Mouse (Mus musculus) liver, postnatal 0 days (tissue): Measurements from ENCODE around the gene Ttll11. TPM values are rescaled to one million over a fixed set of nuclear protein-coding genes. Genes with fewer than 3 reads are reported as not detected.

Experiments
- ATAC-seq: fragments of 200-750 bp; cut with Nextera tagmentation; 2 replicates; pipeline ENCODE4 v1.8.0; 2017; ENCODE audit warnings: mild to moderate bottlenecking, moderate library complexity
- DNase-seq: peaks from one replicate; pipeline ENCODE4 v3.0.0-alpha.2; 2016
- H3K27ac ChIP-seq: fragments of 300-500 bp; sonication (generic); 2 replicates; pipeline ENCODE4 v1.5.1; 2014; ENCODE audit warnings: antibody characterized with exemption, moderate library complexity, mild to moderate bottlenecking, low read depth
- H3K27me3 ChIP-seq: fragments of 300-500 bp; sonication (generic); 2 replicates; pipeline ENCODE4 v1.6.1; 2014; ENCODE audit warnings: low read length, control low read depth, mixed read lengths; ENCODE audit not compliant: insufficient read depth
- H3K36me3 ChIP-seq: fragments of 300-500 bp; sonication (generic); replicated peaks from 2 replicates; pipeline ENCODE4 v1.6.1; 2014; ENCODE audit warnings: mild to moderate bottlenecking, control low read depth, low read length, moderate library complexity, mixed read lengths; ENCODE audit not compliant: insufficient read depth
- H3K4me1 ChIP-seq: fragments of 300-500 bp; sonication (generic); 2 replicates; pipeline ENCODE4 v1.6.1; 2014; ENCODE audit warnings: antibody characterized with exemption, mild to moderate bottlenecking, control low read depth; ENCODE audit not compliant: insufficient read depth
- H3K4me2 ChIP-seq: fragments of 300-500 bp; sonication (generic); 2 replicates; pipeline ENCODE4 v1.6.1; 2014; ENCODE audit warnings: low read depth, mild to moderate bottlenecking, low read length, moderate library complexity, mixed read lengths
- H3K4me3 ChIP-seq: fragments of 300-500 bp; sonication (generic); 2 replicates; pipeline ENCODE4 v1.5.1; 2014; ENCODE audit warnings: low read depth, low read length
- H3K9ac ChIP-seq: fragments of 300-500 bp; sonication (generic); replicated peaks from 2 replicates; pipeline ENCODE4 v1.6.1; 2014; ENCODE audit warnings: mild to moderate bottlenecking, moderate library complexity
- H3K9me3 ChIP-seq: fragments of 300-500 bp; sonication (generic); 2 replicates; pipeline ENCODE4 v1.6.1; 2016; ENCODE audit warnings: mild to moderate bottlenecking, control low read depth, low read length, mixed read lengths
- CTCF ChIP-seq: sonication (generic); IDR thresholded peaks from 2 replicates; pipeline ENCODE4 v1.5.1; 2016; ENCODE audit warnings: antibody characterized with exemption, low read depth
- EP300 ChIP-seq: IDR thresholded peaks from 2 replicates; pipeline ENCODE4 v1.6.1; 2016; ENCODE audit warnings: antibody characterized with exemption, low read depth, mild to moderate bottlenecking
- WGBS: fragments of 180-500 bp; shearing (Covaris S2); extraction: QIAGEN DNeasy Blood & Tissue Kit; methylation state at CpG from one replicate; pipeline ENCODE4 v1.1.7; 2014; ENCODE audit not compliant: insufficient replicate concordance; 5-methylcytosine and 5-hydroxymethylcytosine counted together
- polyA plus RNA-seq: library from polyadenylated mRNA; unstranded; fragments of >200 nt; fragmentation: Nextera tagmentation; extraction: Ambion mirVana; gene quantifications from 2 replicates; pipeline ENCODE4 v1.2.1, GENCODE M21; 2015

The Ttll11 gene
- polyA plus RNA-seq, 1 experiment from 2014 or later, result 1.1 TPM

GRCm38 (mm10) chr2:35816056-35816661 lies 163.6 kb downstream of the Ttll11 start:
- Histone ChIP-seq H3K4me2 (no peak overlapping the region), H3K4me1 (peaks cover 4% of the 10 kb centered on the region; the same call in 1 of the 2 replicates), H3K4me3 (no peak overlapping the region), H3K27me3 (no peaks in the 10 kb centered on the region), H3K9ac (no peak overlapping the region), H3K36me3 (no peaks in the 10 kb centered on the region), H3K27ac (no peak overlapping the region), H3K9me3 (no peaks in the 10 kb centered on the region)
- no peak for TF ChIP-seq EP300
- no peak for TF ChIP-seq CTCF
- ATAC-seq, result no peak
- DNase-seq, result no peak
- 73% methylated on average over 5 of the region's 5 CpGs for WGBS

- Histone ChIP-seq H3K27me3 (no peaks in the 10 kb centered on the region), H3K4me1 (no peaks in the 10 kb centered on the region), H3K9ac (no peak overlapping the region), H3K4me3 (no peak overlapping the region), H3K27ac (no peak overlapping the region), H3K4me2 (no peak overlapping the region), H3K36me3 (no peaks in the 10 kb centered on the region), H3K9me3 (no peaks in the 10 kb centered on the region)
- TF ChIP-seq CTCF (no peak), EP300 (no peak)
- DNase-seq (no peak), ATAC-seq (no peak)
- 69% methylated on average over 2 of the region's 2 CpGs for WGBS
Observed at GRCm38 (mm10) chr2:35812561-35812933, 167.2 kb downstream of the Ttll11 start.

- no peak overlapping the region for H3K27ac ChIP-seq
- H3K9me3 ChIP-seq, result no peaks in the 10 kb centered on the region
- ATAC-seq, result no peak
- WGBS, result 70% methylated on average over 14 of the region's 14 CpGs
- no peaks in the 10 kb centered on the region for H3K27me3 ChIP-seq
- no peak overlapping the region for H3K9ac ChIP-seq
- no peak overlapping the region for H3K4me3 ChIP-seq
- H3K36me3 ChIP-seq, result no peaks in the 10 kb centered on the region
- no peaks in the 10 kb centered on the region for H3K4me1 ChIP-seq
- no peak for TF ChIP-seq CTCF
- TF ChIP-seq EP300, result no peak
- H3K4me2 ChIP-seq, result no peak overlapping the region
- no peak for DNase-seq
Observed at GRCm38 (mm10) chr2:35811801-35812560, 167.7 kb downstream of the Ttll11 start.

- H3K9me3 ChIP-seq, result no peaks in the 10 kb centered on the region
- 67% methylated on average over 3 of the region's 3 CpGs for WGBS
- DNase-seq, result no peak
- no peak overlapping the region for H3K9ac ChIP-seq
- no peak for TF ChIP-seq EP300
- no peak for ATAC-seq
- H3K36me3 ChIP-seq, result no peaks in the 10 kb centered on the region
- no peaks in the 10 kb centered on the region for H3K27me3 ChIP-seq
- H3K4me1 ChIP-seq, result no peaks in the 10 kb centered on the region
- H3K27ac ChIP-seq, result no peak overlapping the region
- no peak overlapping the region for H3K4me3 ChIP-seq
- H3K4me2 ChIP-seq, result no peak overlapping the region
Observed at GRCm38 (mm10) chr2:35810027-35810426, 169.7 kb downstream of the Ttll11 start.

GRCm38 (mm10) chr2:35809141-35809540 lies 170.6 kb downstream of the Ttll11 start:
- no peak overlapping the region for H3K9ac ChIP-seq
- 47% methylated on average over 3 of the region's 3 CpGs for WGBS

GRCm38 (mm10) chr2:35805881-35806280 lies 173.8 kb downstream of the Ttll11 start:
- no peak overlapping the region for H3K4me3 ChIP-seq
- H3K36me3 ChIP-seq, result no peaks in the 10 kb centered on the region
- no peak overlapping the region for H3K4me2 ChIP-seq
- no peaks in the 10 kb centered on the region for H3K4me1 ChIP-seq
- TF ChIP-seq CTCF (no peak), EP300 (no peak)
- no peak overlapping the region for H3K9ac ChIP-seq
- WGBS, result 75% methylated on average over 13 of the region's 13 CpGs
- no peaks in the 10 kb centered on the region for H3K9me3 ChIP-seq
- ATAC-seq (no peak), DNase-seq (no peak)
- H3K27ac ChIP-seq, result no peak overlapping the region
- H3K27me3 ChIP-seq, result no peaks in the 10 kb centered on the region

More at GRCm38 (mm10) chr2:35809141-35809540, 170.6 kb downstream of the Ttll11 start:
- Histone ChIP-seq H3K27ac (no peak overlapping the region), H3K9me3 (no peaks in the 10 kb centered on the region), H3K27me3 (no peaks in the 10 kb centered on the region), H3K4me1 (no peaks in the 10 kb centered on the region), H3K4me2 (no peak overlapping the region), H3K4me3 (no peak overlapping the region), H3K36me3 (no peaks in the 10 kb centered on the region)
- DNase-seq, result no peak
- TF ChIP-seq CTCF (no peak), EP300 (no peak)
- no peak for ATAC-seq
